In genomic region chr17:24895571-24896240, GRCm38 (mm10) we compare ENCODE assay signal across 1 mouse cellular context.
TF ChIP-seq lines count a peak whose summit lies in the region.

No protein-coding gene starts in this region.

TF ChIP-seq in ES-E14, 5 proteins besides CTCF, POLR2A, EP300 and RAD21:
- TF ChIP-seq MAFK (IDR thresholded peaks at IDR 0.05; ENCODE audit: insufficient read depth, low read depth, low read length) (no peak), ZC3H11A (IDR thresholded peaks at IDR 0.05; ENCODE audit: borderline replicate concordance, low read depth, low read length) (no peak), HCFC1 (IDR thresholded peaks at IDR 0.05; ENCODE audit: borderline replicate concordance, insufficient read depth, low read length) (no peak)
